Mouse (Mus musculus): ENCODE results near the gene Elane. TPM values are rescaled to one million over a fixed set of nuclear protein-coding genes. Genes with fewer than 3 reads are reported as not detected.
A peak's percentile ranks its signal among the peaks of the same experiment; 100 is the strongest.

Elane gene
- total RNA-seq, 2 experiments from 2014 or later, result not detected

GRCm38 (mm10) chr10:79936911-79937441, 50.9 kb downstream of the Elane start:
- peak; percentile 74 for DNase-seq
- intact Hi-C loops (cut with DNase I; ENCODE audit: low total_unique reads), result no loop called here

Small RNA genes lying within 50 kb of the gene (microRNA-seq; reads per million reads assigned to microRNA genes)
- 0 to 0.32 reads per million in 2 experiments for gene Mir6910

Other genes starting within 250 kb of the Elane start
- 1 to 10 TPM; 2.3 to 3.3 TPM for gene Shc2, start 248.3 kb upstream of the Elane start, total RNA-seq (2021)
- 10 to 100 TPM in 1 of 2 experiments, 1 to 10 TPM in 1; 1.1 to 12.4 TPM for gene Odf3l2, start 240.5 kb upstream of the Elane start, total RNA-seq (2021)
- gene Madcam1, start 221.7 kb upstream of the Elane start, total RNA-seq (2021), result not detected
- 10 to 100 TPM; 22.6 to 24.0 TPM for gene Tpgs1, start 216.9 kb upstream of the Elane start, total RNA-seq (2021)
- gene Cdc34, start 204.1 kb upstream of the Elane start, total RNA-seq (2021), result 100 to 1,000 TPM; 314 to 321 TPM
- 1 to 10 TPM; 2.3 to 2.9 TPM for gene Gzmm, start 197.2 kb upstream of the Elane start, total RNA-seq (2021)
- gene Bsg, start 181.8 kb upstream of the Elane start, total RNA-seq (2021), result 100 to 1,000 TPM; 496 to 497 TPM
- gene Hcn2, start 169.6 kb upstream of the Elane start, total RNA-seq (2021), result under 1 TPM; 0.42 to 0.78 TPM
- 10 to 100 TPM; 21.5 to 21.6 TPM for gene Polrmt, start 139.7 kb upstream of the Elane start, total RNA-seq (2021)
- gene Fgf22, start 131.2 kb upstream of the Elane start, total RNA-seq (2021), result not detected
- 10 to 100 TPM; 25.9 to 30.6 TPM for gene Rnf126, start 119.3 kb upstream of the Elane start, total RNA-seq (2021)
- 1 to 10 TPM; 1.3 to 2.2 TPM for gene Fstl3, start 109.0 kb upstream of the Elane start, total RNA-seq (2021)
- not detected for gene Prss57, start 95.3 kb upstream of the Elane start, total RNA-seq (2021)
- 10 to 100 TPM; 25.7 to 33.5 TPM for gene Palm, start 92.7 kb upstream of the Elane start, total RNA-seq (2021)
- under 1 TPM in 1 of 2 experiments, not detected in 1; 0.35 TPM for gene Misp, start 65.3 kb upstream of the Elane start, total RNA-seq (2021)
- 10 to 100 TPM; 40.3 to 48.1 TPM for gene Ptbp1, start 31.8 kb upstream of the Elane start, total RNA-seq (2021)
- not detected for gene Prtn3, start 11.8 kb upstream of the Elane start, total RNA-seq (2021)
- under 1 TPM; 0.09 to 0.29 TPM for gene Plppr3, start 11.6 kb upstream of the Elane start, total RNA-seq (2021)
- gene Cfd, start 4.6 kb downstream of the Elane start, total RNA-seq (2021), result 10 to 100 TPM in 1 of 2 experiments, 1 to 10 TPM in 1; 3.6 to 16.6 TPM
- 10 to 100 TPM; 37.7 to 38.1 TPM for gene Med16, start 22.7 kb downstream of the Elane start, total RNA-seq (2021)
- not detected for gene Gm26602, start 24.6 kb downstream of the Elane start, total RNA-seq (2021)
- gene Kiss1r, start 30.7 kb downstream of the Elane start, total RNA-seq (2021), result under 1 TPM; 0.27 to 0.44 TPM
- gene R3hdm4, start 35.0 kb downstream of the Elane start, total RNA-seq (2021), result 100 to 1,000 TPM in 1 of 2 experiments, 10 to 100 TPM in 1; 98.8 to 106 TPM
- 1 to 10 TPM; 2.4 to 2.7 TPM for gene Arid3a, start 40.8 kb downstream of the Elane start, total RNA-seq (2021)
- gene Wdr18, start 73.9 kb downstream of the Elane start, total RNA-seq (2021), result 10 to 100 TPM; 18.7 to 23.0 TPM
- gene Grin3b, start 84.5 kb downstream of the Elane start, total RNA-seq (2021), result under 1 TPM; 0.11 to 0.25 TPM
- gene Tmem259, start 98.1 kb downstream of the Elane start, total RNA-seq (2021), result 10 to 100 TPM; 76.2 to 84.5 TPM
- 10 to 100 TPM; 19.2 to 24.8 TPM for gene Cnn2, start 102.3 kb downstream of the Elane start, total RNA-seq (2021)
- gene Abca7, start 110.2 kb downstream of the Elane start, total RNA-seq (2021), result 1 to 10 TPM; 4.2 TPM
- gene Arhgap45, start 130.4 kb downstream of the Elane start, total RNA-seq (2021), result 1 to 10 TPM; 1.7 to 1.9 TPM
- gene Polr2e, start 153.5 kb downstream of the Elane start, total RNA-seq (2021), result 10 to 100 TPM; 45.3 to 55.6 TPM
- gene Gpx4, start 160.9 kb downstream of the Elane start, total RNA-seq (2021), result 100 to 1,000 TPM; 389 TPM
- 1 to 10 TPM; 6.2 to 6.3 TPM for gene Sbno2, start 219.3 kb downstream of the Elane start, total RNA-seq (2021)
- 10 to 100 TPM; 87.6 to 98.0 TPM for gene Stk11, start 229.6 kb downstream of the Elane start, total RNA-seq (2021)